Mouse (Mus musculus) olfactory bulb, adult 2 months (tissue): Measurements from ENCODE around the gene Elp6.

Experiments used
- CTCF ChIP-seq: fragments of 200-500 bp; IDR thresholded peaks from 2 replicates; pipeline ENCODE4 v1.5.1; 2012; ENCODE audit warnings: low read depth, mild to moderate bottlenecking, low read length, moderate library complexity; ENCODE audit not compliant: insufficient read depth
- POLR2A ChIP-seq: fragments of 200-500 bp; IDR thresholded peaks from 2 replicates; pipeline ENCODE4 v1.6.1; 2012; ENCODE audit warnings: mild to moderate bottlenecking, low read depth, low read length, moderate library complexity; ENCODE audit not compliant: insufficient read depth

DNA sequence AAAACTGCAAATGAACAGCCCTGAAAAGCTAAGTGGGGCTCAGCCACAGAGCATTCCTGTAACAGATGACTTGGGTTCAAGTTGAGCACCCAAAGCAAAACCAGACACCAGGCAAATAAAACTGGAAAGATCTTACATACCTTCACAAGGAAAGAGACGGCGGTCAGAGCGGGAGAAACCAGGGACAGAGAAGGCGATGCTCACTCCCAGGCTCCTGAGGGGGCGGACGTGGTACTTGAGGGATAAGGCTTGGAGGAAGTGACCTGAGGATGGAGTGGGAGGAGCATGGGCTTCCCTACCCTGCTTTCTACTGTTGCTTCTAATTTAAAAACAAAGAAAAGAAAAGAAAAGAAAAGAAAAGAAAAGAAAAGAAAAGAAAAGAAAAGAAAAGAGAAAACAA, 25.4 kb downstream of the Elp6 start:
- TF ChIP-seq CTCF (no peak), POLR2A (no peak)
